Mouse (Mus musculus) ES-Bruce4 (cell line): ENCODE results near the gene Rcsd1.

Experiments used
- CTCF ChIP-seq: IDR thresholded peaks from one replicate; pipeline ENCODE4 v1.8.1; 2011; ENCODE audit warnings: low read depth, low read length
- POLR2A ChIP-seq: IDR thresholded peaks from one replicate; pipeline ENCODE4 v1.8.1; 2011; ENCODE audit warnings: low read length; ENCODE audit not compliant: insufficient read depth

GRCm38 (mm10) chr1:165660774-165661173 lies 48.8 kb downstream of the Rcsd1 start:
- TF ChIP-seq POLR2A (no peak), CTCF (no peak)
